Comparison of ENCODE assay signal across 8 mouse cellular contexts in the genomic region with DNA sequence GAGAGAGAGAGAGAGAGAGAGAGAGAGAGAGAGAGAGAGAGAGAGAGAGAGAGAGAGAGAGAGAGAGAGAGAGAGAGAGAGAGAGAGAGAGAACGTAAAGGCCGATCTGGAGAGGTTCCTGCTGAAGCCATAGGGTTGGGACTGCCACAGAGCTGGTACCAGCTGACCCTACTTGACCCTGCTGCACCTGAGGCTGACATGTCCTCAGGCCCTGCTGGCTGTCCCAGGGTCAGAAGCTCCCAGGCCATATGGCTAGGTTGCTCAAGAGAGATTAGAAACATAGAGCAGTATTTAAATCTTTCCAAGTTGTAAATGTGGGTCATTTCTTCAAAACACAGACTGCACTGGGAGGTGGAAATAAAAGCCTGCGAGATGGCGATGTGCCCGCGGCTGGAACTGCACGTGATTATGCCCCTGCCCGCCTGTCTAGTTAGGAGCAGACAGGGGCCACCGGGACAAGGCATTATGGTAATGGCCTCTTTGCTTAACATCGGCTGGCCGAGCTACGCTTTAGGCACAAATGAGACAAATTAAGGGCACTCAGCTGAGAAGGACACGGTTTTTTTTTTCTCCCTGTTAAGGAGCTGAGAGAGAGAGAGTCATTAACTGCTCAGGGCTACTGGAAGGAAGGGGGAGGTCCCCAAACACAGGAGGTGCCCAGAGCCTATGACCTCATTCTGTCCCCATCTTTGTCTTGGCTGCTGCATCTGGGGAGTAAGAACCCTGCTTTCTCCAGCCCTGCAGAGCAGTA.
DNase-seq lines count a peak whose midpoint lies in the region; ATAC-seq and TF ChIP-seq lines count a peak whose summit lies in the region.

No protein-coding gene starts in this region.

- peaks cover 25% of the 10 kb centered on the region for H3K4me1 ChIP-seq in embryonic facial prominence, embryonic 12.5 days
- H3K4me1 ChIP-seq in kidney, adult 2 months (ENCODE audit: control insufficient read depth, insufficient read depth, low read length) = peaks cover 7% of the 10 kb centered on the region

- peak; percentile 79 for DNase-seq in kidney, adult 2 months
- peak; percentile 67 for DNase-seq in left cerebral cortex, postnatal 4 days
- peak; percentile 18 to 35 for DNase-seq in right cerebral cortex, postnatal 36 days (ENCODE audit: low spot score in 2 of 2)
- DNase-seq in gastrocnemius, adult 2 months = no peak
- DNase-seq in B cell, adult 2 months = no peak
- no peak for DNase-seq in gastrocnemius, postnatal 4 days (ENCODE audit: low spot score in 2 of 2)

- no peak overlapping the region for H3K4me2 ChIP-seq in embryonic facial prominence, embryonic 12.5 days (replicated peaks)

- no peaks in the 10 kb centered on the region for H3K36me3 ChIP-seq in embryonic facial prominence, embryonic 12.5 days
- H3K36me3 ChIP-seq in kidney, adult 2 months (ENCODE audit: control insufficient read depth, insufficient read depth, low read length) = no peaks in the 10 kb centered on the region

- peak overlapping the region; percentile 12; the same call in 1 of the 2 replicates for H3K27ac ChIP-seq in embryonic facial prominence, embryonic 12.5 days
- H3K27ac ChIP-seq in kidney, adult 2 months (ENCODE audit: insufficient read depth, low read depth, low read length) = no peak overlapping the region
- H3K27ac ChIP-seq in gastrocnemius, adult 2 months = no peak overlapping the region

- no peaks in the 10 kb centered on the region for H3K9me3 ChIP-seq in embryonic facial prominence, embryonic 12.5 days

- H3K9ac ChIP-seq in embryonic facial prominence, embryonic 12.5 days = no peak overlapping the region

- TF ChIP-seq CTCF in kidney, adult 2 months (conservative IDR thresholded peaks at IDR 0.05; ENCODE audit: insufficient read depth, insufficient read length, low read depth, low read length) = no peak
- TF ChIP-seq CTCF in gastrocnemius, adult 2 months (IDR thresholded peaks at IDR 0.05) = no peak

- H3K27me3 ChIP-seq in embryonic facial prominence, embryonic 12.5 days = no peaks in the 10 kb centered on the region
- no peaks in the 10 kb centered on the region for H3K27me3 ChIP-seq in kidney, adult 2 months (replicated peaks; ENCODE audit: control insufficient read depth, insufficient read depth, low read length)

- H3K4me3 ChIP-seq in embryonic facial prominence, embryonic 12.5 days = no peak overlapping the region
- H3K4me3 ChIP-seq in kidney, adult 2 months (ENCODE audit: insufficient read depth, low read depth, low read length) = no peak overlapping the region
- H3K4me3 ChIP-seq in gastrocnemius, adult 2 months = no peak overlapping the region

- intact Hi-C loops in left cerebral cortex, postnatal 4 days (cut with DNase I) = no loop called here
- intact Hi-C loops in gastrocnemius, adult 2 months (cut with DNase I) = no loop called here

- 25% methylated on average over 13 of the region's 13 CpGs for WGBS in embryonic facial prominence, embryonic 12.5 days
- WGBS in kidney, adult 2 months = 35% methylated on average over 13 of the region's 13 CpGs

- TF ChIP-seq POLR2A in kidney, adult 2 months (IDR thresholded peaks at IDR 0.05; ENCODE audit: low read depth, low read length) = no peak

- peak; percentile 11 for ATAC-seq in activated CD4-positive, CD25-positive, alpha-beta regulatory T cell, adult 4 months
- ATAC-seq in embryonic facial prominence, embryonic 12.5 days (ENCODE audit: insufficient number of reproducible peaks, insufficient read depth, low FRiP score, low TSS enrichment) = no peak

Comparison
In these comparisons a context has a peak if more than half of its experiments do, and no peak if none do; other contexts are left out.
1. DNase-seq: peak in kidney, adult 2 months (single experiment), left cerebral cortex, postnatal 4 days (single experiment) and right cerebral cortex, postnatal 36 days (2 of 2); none in gastrocnemius, adult 2 months (single experiment), B cell, adult 2 months (0 of 2) and gastrocnemius, postnatal 4 days (0 of 2).